Mouse (Mus musculus) gastrocnemius, adult 8-10 months (tissue): ENCODE data around the gene Gadd45gip1. TPM values are rescaled to one million over a fixed set of nuclear protein-coding genes. Genes with fewer than 3 reads are reported as not detected.
A peak's percentile ranks its signal among the peaks of the same experiment; 100 is the strongest.

Experiments used
- DNase-seq, 2 experiments: peaks; one replicate each; pipeline ENCODE4 v3.0.0; 2022; ENCODE audit warnings: low spot score in 2 of 2
- total RNA-seq, 4 experiments: library from RNA; stranded (reverse); gene quantifications; 2 replicates each; pipeline ENCODE4 v1.2.4; 2022

The Gadd45gip1 gene
- total RNA-seq, 4 experiments from 2014 or later = 18.6 to 23.2 (median 20.8) TPM

DNA sequence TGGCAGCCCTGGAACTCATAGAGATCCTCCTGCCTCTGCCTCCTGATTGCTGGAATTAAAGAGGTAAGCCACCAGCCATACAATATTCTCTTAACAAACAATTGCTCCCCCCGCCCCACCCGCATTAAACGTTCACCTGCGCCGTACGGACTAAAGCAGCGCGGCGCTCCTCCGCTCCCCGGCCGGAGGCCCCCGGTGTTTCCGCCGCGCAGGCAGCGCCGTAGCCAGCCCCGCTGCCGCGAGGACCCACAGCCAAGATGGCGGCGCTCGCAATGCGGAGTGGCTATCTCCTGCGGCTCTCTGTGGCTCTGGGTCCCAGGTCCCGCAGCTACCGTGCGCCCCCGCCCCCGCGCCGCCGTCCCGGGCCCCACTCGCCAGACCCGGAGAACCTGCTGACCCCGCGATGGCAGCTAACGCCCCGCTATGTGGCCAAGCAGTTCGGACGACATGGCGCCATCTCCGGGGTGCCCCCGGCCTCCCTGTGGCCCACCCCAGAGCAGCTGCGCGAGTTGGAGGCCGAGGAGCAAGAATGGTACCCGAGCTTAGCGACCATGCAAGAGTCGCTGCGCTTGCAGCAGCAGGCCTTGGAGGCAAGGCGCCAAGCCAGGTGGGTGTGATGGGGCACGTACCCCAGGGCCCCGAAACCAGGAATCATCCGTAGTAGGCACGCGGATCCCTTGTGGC lies 854 bp downstream of the Gadd45gip1 start:
- DNase-seq = peak; percentile 65 to 72

DNA sequence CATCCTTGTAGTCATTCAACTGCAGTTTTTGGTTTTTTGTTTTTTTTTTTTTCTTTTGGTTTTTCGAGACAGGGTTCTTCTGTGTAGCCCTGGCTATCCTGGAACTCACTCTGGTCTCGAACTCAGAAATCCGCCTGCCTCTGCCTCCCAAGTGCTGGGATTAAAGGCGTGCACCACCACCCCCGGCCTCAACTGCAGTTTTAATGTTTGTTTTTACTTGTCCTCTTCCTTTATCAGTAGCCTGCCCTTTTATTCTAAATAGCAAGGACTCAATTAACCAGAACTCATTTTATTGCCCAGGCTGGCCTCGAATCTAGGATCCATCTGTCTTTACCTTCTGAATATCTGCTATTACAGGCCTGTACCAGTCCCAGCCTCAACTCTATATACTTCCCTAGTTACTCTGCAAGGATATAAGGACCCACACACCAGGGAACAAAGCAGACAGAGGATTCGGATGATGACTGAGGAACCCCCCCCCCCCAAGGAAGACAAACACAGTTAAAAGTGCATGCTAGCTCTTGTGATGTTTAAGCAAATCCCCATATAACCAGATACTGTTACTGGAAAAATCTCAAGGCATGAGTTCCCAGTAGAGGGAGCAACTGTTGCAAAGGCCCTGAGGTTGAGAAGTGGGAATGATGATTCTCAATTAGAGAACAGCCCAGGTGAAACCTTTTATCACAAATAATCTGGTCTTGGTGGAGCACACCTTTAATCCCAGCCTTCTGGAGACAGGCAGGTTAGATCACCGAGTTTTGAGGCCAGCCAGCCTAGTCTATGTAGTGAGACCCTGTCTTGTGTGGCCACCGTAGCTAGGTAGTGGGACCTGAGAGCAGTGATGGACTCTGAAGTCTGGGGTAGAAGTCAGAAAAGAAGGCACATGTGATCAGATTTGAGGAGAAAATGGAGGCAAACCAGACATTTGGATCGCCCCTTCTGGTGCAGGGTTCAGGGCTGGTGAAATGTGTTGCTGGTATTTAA lies 1.7 kb downstream of the Gadd45gip1 start:
- DNase-seq = no peak

DNA sequence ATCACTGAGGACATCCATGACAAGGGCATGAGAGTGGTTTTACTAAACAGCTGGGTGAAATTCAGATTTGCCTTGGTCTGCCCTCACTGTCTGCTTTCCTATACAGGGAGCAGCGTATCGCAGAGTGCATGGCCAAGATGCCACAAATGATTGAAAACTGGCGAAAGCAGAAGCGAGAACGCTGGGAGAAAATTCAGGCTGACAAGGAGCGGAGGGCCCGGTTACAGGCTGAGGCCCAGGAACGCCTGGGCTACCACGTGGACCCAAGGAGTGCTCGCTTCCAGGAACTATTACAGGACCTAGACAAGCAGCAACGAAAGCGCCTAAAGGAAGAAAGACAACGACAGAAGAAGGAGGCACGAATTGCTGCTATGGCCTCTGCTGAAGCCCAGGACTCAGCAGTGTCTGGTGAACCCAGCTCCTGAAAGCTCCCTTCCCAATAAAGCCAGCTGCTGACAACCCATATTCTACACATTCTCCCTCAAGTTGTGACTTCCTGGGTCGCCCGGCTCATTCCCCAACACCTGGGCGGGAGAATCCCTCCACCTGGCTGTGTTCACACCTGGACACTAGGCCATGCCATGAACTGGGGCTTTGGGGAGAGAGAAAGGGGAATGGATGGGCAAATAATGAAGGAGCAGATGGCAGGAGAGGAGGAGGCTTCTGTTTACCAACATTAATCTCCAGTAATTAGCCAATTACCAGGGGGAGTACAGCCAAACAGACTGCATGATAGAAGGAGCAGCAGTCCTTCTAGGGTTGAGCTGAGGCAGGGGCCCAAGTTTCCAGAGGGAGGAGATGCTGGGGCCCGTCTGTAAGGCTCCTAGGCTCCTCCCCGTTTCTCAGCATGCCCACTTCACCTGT lies 2.9 kb downstream of the Gadd45gip1 start:
- no peak for DNase-seq

DNA sequence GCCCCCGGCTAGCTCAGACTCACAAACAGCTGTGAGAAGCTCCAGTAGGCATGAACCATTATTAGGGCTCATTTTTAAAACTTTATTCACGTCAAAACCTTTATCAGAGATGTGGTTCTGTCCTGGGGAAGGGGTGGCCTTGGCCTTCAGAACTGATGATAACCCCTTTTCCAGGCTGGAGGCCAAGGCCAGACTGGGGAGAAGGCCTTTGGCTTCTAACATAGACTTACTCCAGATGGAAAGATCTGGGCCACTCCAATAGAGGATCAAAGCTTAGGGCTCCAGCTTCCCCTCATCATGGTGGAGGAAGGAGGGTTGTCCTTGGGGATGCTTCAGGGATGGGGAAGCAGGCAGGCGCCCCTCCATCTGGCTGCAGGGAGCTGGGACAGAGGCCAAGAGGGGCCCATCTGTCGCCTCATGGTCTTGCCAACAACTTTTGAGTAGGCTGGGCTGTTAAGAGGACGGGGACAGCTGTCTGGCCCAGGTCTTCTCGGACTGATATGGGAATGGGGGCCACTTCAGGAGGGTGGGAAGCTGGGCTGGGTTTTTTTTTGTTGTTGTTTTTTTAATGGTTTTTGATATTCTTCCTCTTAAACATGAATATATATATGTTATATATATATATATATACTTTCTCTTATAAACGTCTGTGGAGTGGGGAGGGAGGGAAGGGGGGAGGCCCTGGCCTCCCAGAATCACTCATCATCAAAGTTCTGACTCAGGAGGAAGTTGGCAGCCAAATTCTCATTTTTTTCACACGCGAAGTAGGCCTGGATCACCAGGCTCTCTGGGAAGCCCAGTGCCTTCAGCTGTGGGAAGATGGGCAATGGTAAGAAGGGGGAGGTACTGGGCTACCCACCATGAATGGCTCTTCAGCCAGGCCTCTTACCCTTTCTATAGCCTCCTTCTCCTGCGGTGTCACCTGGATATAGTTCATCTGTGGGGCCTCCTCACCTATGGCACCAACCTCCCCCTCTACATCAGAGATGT lies 3.8 kb downstream of the Gadd45gip1 start:
- no peak for DNase-seq

DNA sequence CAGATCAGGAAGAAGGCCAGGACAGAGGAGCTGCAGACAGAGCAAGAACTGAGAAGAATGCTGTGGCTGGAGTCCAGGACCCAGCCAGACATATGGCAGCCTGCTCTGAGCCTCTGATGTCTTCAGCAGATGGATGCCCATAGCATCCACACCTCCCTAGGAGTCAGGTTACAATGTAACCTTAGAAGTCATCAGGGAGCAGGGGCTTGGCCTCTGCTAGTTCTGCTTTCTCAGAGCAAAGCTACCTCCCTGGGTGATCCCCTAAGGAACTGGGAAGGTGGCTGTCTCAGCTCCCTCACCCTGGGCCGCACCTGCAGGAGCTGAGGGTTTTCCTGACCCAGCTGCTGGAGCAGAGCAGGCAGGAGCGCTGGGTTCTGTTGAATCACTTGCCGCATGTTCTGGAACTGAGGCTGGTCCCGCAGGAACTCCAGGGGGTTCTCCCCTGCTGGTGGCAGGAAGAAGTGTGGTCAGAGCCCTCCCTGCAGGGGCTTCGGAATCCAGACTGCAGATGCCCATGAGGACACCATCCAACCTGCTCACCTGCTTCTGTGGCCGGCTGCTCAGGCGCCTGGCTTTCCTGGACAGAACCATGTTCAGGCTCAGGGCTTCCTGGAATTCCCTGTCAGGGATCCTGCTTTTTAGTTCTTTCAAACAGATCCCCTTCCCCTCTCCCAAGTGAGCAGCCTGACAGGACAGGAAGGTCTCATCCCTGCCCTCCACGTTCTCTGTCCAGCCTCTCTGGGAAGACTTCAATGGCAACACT lies 6.0 kb downstream of the Gadd45gip1 start:
- no peak for DNase-seq

DNA sequence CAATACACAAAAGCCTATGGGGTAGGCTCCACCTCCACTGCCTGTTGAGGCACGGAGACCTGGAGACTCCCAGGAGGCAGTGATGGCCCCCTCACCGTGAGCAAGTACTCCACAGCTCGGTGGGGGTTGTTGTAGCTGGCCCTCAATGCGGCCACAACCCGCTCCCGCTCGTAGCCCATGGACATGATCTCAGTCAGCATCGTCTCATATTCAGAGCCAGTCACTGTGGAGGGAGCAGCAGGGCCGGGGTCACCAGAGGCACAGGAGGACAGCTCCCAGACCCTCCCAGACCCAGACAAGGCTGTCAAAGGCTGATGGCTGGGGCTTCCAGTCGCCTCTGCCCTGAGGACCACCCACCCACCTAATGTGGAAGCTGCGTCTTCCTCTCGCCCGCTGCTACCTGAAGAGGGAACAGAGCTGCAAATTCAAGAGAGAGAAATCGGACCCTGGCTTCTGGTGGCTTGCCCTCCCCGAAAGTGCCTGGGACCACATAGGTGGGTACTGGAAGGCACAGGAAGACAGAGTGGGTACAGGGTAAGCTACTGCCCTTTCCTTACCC lies 6.7 kb downstream of the Gadd45gip1 start:
- no peak for DNase-seq

DNA sequence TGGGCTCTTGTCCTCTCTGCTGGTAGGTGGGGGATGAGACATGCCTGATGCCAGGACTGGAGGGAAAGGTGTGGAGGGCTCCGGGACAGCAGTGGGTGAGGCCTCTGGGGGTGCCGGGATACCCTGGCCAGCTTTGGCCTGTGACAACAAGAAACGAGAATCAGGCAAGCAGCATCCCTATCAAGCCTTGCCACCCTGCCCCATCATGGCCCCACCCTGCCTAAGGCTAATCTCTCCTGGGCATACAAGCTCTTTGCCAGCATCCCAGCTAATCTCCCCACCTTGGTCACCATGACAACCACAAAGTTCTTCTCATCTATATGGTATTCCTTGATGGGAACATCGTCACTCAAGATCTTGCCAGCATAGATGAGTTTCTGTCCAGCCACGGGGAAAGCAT lies 7.2 kb downstream of the Gadd45gip1 start:
- DNase-seq = no peak

DNA sequence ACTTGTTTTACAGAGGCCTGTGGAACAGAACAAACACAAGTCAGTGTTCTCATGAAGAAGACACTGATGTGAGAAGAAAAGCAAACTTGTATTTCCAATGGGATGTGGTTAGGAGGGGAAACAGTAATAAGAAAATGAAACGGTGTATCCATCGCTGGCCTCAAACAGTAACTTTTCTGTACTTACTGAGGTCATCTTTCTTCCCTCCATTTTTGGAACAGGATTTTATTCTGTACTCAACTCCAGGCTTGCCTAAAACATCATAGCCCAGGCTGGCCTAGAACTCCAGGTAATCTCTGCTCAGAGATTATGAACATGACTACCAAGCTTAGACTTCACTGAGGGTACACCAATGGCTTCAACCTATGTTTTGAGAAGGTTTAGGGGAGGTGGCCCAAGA lies 8.1 kb downstream of the Gadd45gip1 start:
- no peak for DNase-seq

DNA sequence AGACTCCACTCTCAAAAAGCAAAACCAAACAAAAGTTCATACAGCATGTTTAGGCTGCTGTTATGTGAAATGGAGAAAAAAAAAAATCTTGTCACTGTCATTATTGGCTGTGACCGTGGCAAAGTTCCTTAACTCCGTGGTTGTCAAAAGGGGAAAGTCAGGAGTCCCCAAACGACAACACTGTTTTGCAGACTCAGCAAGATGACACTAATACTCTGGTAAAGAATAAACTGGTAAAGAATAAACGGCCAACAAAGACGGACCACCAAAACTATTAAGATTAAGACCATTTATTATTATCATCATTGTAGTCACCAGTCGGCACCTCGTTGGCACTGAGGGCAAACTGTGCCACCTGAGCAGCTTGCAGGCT lies 8.5 kb downstream of the Gadd45gip1 start:
- DNase-seq = no peak

DNA sequence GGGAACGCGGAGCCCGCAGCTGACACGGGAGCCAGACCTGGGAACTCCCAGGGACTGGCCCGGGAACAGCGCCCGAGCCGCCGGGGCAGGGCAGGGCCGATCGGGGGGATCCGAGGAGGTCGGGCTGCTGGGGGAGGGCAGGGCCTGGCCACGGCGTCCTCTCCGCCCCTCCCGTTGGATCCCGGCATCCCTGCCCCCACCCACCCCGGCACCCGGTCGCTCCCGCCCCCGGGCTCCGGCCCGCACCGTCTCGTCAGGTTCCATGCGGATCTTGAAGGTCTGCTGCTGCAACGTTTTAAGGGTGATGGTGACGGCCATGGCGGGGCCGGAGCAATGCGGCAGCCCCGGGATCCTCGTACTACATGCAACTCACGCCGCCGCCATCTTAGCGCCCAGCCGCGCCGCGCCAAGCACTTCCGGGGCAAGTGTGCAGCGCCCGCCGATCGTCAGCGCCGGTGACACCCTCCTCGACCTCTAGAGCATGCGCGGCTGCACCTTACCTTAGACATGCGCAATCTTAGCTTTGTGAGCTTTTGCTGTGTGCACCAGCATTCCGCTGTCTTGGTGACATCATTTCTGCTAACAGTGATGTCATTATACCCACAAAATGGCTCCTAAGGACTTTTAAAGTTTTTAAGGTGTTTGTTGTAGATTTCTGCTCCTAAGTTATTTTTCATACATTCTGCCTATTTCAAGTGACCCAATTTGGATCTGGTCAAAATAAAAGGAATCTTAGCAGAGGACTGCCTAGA lies 9.1 kb downstream of the Gadd45gip1 start, which contains the start of gene Rad23a:
Gene Rad23a (minus strand): TSS at position 418 of the 752 bp plus-strand sequence.
- peak; percentile 80 to 89 for DNase-seq

DNA sequence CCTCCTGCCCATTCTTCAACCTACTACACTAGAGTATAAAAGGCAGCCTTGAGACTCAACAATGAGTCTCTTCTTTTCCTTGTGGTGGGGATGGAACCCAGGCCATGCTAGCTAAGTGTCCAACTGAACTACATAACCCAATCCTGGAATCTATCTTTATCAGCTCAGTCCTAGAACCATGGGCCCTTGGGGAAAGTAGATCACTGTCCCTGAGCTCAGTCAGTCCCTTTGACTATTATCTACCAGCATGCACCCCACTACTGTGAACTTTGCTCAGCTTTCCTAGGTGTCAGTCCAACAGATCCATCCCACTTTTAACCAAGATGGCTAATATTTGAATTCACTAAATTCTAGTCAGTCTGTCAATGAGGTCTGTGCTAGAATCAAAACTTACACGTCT lies 10.2 kb downstream of the Gadd45gip1 start:
- DNase-seq = no peak

DNA sequence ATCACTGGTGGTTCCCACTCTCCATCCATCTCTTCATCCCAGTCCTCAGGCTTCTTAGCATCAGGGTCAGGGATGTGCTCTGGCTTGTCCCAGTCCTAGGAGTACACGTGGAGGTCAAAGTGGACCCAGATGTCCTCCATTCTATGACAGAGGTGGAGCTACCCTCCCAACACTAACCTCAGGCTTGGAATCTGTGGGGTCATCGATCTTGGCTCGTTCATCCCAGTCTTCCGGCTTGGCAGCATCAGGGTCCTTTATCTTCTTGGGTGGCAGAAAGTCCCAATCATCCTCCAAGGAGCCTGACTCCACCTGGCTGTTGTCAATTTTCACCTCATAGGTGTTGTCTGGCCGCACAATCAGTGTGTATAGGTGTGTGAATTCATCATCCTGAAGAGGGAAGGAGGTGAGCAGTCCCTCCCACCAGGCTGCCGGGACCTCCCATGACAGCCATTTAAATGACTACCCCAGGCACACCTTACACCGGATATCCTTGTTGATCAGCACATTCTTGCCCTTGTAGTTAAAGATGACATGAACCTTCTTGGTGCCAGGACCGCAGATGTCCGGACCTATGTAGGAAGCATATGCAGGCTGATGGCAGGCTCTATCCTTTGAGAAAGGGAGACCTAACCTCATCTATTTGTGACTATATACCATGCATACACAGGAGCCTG lies 13.2 kb downstream of the Gadd45gip1 start:
- no peak for DNase-seq

DNA sequence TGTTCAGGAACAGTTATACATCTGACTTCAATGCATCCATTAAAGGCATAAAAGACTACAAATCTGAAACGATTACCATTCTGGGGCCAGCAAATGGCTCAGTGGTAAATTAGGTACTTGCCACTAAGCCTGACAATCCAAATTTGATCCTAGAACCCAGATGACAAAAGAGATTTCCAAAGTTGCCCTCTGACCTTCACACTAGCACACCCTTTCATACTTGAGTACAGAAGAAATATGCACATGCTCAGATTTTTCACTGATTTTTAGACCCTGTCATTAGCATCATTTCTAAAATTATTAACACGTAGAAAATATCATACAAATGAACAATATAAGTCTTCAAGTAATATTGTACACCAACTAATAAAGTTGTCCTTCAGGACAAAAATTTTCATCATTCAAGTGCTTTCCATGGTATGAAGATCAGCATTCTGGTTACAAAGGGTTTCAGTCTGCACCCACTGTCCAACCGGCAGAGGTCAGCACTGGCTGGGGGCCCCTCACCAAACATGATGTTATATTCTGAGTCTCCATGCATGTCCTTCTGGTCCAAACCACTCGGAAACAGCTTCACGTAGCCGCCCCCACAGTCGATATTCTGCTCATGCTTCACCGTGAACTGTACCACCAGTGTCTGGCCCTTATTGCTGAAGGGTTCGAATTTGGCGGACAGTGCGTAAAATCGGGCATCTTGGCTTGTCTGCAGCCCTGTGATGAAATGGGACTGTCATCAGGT lies 14.2 kb downstream of the Gadd45gip1 start:
- no peak for DNase-seq

DNA sequence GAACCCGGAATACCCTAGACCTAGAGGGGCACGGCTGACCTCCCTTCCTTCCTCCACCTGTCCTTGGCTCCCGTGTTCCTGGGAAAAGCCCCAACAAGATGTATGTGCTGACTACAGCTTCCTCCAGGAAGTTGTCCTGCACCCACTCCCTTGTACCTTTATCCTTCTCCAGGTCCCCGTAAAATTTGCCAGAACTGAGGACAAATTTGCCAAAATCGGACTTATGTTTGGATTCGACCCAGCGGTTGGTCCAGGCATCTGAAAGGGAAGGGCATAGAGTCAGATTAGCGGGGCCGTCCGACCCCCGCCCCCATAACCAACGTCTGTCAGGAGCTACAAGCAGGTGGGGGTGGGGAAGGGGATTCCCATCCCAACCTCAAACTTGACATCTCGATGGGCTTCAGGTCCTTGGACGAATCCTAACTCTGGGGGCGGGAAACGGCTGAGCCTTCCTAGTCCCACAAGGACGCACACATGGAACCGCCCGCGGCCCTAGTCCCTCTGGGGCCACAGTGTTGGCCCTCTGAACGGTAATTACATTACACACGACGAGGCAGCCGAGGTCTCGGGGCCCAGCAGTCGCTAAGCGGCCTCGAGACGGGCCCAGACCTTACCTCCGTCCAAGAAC lies 14.9 kb downstream of the Gadd45gip1 start:
- no peak for DNase-seq

DNA sequence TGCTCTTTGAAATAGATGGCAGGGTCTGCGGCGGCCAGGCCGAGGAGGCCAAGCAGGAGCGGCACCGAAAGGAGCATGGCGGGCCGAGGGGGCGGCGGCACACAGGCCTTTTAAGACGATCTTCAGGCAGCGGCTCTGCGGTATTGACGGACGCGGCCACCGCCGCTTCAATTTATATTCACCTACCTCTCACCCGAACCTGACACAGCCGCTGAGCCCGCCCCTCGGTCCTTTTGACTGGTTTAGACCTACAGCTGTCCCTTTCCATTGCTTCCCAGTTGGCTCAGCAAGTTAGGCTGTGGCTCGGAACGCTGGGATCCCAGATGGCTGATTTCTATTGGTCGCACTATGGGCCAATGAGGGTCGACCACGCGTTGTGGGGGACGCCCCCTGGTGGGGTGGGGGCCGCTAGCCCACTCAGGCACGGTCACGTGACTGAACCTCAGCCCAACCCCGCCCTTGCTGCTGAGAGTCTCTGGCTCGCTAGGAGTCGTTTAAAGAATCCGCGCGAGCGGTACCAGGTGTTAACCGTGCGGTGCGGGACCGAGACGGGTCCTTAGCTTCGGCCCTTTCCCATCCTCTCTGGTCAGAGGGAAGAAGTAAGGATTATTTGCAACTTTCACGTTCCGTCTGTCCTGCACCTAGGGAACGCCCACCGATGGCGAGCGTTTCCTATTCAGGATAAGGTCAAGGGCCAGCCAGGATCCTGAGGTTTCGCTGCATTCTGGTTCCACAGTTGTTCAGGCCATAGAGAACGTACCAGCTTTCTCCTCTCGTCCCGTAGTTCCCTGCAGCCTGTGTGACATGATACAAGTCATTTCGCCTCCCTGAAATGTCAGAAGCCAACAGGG lies 15.6 kb downstream of the Gadd45gip1 start, which contains the start of gene Calr:
Gene Calr (minus strand): TSS at position 213 of the 851 bp plus-strand sequence.
- DNase-seq = peak; percentile 99 to 100
